Mouse (Mus musculus) bone marrow macrophage, adult 2 months (primary cell): ENCODE data around the gene Mark1.

ENCODE experiments used
- CTCF ChIP-seq: IDR thresholded peaks from 2 replicates; pipeline ENCODE4 v1.5.1; 2012; ENCODE audit warnings: low read depth, mild to moderate bottlenecking, low read length, moderate library complexity
- POLR2A ChIP-seq: IDR thresholded peaks from 2 replicates; pipeline ENCODE4 v1.6.1; 2012; ENCODE audit warnings: mild to moderate bottlenecking, low read depth, low read length, borderline replicate concordance

GRCm38 (mm10) chr1:184889454-184889853 is 109.9 kb downstream of the Mark1 start:
- no peak for TF ChIP-seq POLR2A
- no peak for TF ChIP-seq CTCF
